Mouse (Mus musculus) frontal cortex, adult (tissue): ENCODE measurements around the gene Fam207a.
A peak's percentile ranks its signal among the peaks of the same experiment; 100 is the strongest.

Source experiments
- ATAC-seq: cut with Nextera tagmentation; 2 replicates; pipeline ENCODE4 v1.9.2; 2017; ENCODE audit warnings: mild to moderate bottlenecking, moderate library complexity, mixed read lengths; ENCODE audit not compliant: low TSS enrichment

Fam207a gene

DNA sequence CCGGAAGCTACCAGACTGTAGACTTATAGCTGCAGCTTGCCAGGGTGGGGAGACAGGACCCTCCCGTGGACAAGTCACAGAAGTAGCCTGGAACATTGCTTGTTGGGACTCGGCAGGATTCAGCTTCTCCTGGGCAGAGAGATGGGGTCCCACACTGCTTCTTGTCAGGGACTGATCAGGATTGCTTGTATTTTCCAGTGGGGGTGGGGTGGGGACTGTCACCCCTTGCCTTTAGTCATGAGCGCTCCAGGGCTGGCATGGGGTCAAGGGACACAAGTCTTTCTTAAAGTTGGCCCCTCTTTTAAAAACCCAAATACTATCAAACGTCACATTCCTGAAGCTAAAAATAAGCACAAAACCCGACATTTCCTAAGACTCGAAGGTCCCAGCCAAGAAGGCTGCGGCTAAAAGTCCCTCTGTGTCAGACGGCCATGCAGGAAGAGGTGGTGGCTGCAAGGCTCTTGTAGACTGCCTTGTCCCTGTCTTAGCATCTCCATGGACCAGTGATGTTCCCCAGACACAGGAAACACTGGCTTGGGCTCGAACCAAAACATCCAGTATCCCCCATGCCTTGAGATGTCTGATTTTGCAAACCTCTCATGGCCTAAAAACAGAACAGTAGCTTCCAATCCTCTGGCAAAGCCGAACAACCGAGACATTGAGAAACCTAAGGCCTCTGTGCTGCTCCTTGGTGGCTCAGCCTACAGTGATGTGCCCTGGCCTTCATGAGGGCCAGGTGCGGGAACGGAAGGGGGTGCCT lies 60.2 kb downstream of the Fam207a start:
- no peak for ATAC-seq

DNA sequence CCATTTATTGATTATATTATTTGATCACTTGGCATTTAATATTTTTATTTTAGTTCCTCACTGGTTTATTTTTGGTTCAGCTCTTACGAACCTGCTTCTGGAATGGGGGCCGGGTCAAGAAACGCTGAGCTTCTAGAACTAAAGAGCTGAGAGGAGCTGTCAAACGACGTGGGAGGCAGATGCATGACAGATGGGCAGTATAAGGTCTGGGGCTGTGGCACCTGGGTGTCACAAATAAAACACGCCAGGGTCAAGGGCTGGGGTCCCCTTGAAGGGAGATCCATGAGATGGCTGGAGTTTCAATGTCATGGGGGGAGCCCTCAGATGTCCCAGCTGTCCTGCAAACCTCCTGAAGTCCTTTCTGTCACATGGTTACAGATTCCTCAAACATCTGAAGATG lies 60.8 kb downstream of the Fam207a start:
- no peak for ATAC-seq

- ATAC-seq, result no peak
These were observed 63.8 kb downstream of the Fam207a start for GRCm38 (mm10) chr10:77451822-77452221.

GRCm38 (mm10) chr10:77450159-77450464 lies 65.5 kb downstream of the Fam207a start:
- peak; percentile 35 for ATAC-seq

- peak; percentile 66 for ATAC-seq
These were observed 66.0 kb downstream of the Fam207a start for GRCm38 (mm10) chr10:77449315-77450158.

DNA sequence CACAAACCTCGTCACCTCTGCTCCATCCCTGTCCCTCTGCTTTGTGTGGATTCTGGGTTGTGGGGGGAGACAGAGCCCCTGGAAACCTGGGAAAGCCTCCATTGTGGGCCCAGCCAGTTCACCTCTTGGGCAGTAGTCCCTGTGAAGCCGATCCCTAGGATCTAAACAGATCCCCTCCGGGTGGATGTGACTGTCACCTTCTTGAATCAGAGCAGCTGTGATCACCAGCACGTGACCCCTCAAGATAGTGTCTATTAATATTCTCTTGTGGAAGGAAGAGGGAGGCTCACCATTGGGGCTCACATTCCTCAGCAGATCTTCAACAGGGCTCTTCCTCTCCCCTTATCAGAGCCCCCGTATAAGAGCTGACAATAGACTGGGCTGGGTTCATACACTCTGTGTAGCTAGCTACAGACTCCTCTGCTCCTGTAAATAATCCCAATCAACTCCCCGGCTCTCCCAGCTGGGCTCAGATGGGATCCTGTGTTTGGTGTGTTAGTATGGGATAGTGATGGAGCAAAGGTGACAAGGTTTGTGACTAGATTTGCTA lies 66.8 kb downstream of the Fam207a start:
- ATAC-seq, result no peak

GRCm38 (mm10) chr10:77448209-77448608 lies 67.4 kb downstream of the Fam207a start:
- peak; percentile 35 for ATAC-seq

GRCm38 (mm10) chr10:77447755-77448154 lies 67.8 kb downstream of the Fam207a start:
- no peak for ATAC-seq

GRCm38 (mm10) chr10:77442250-77442649 lies 73.3 kb downstream of the Fam207a start:
- ATAC-seq, result no peak

- ATAC-seq, result no peak
These were observed 73.8 kb downstream of the Fam207a start for GRCm38 (mm10) chr10:77441812-77442211.

GRCm38 (mm10) chr10:77440841-77441755 lies 74.5 kb downstream of the Fam207a start:
- no peak for ATAC-seq

DNA sequence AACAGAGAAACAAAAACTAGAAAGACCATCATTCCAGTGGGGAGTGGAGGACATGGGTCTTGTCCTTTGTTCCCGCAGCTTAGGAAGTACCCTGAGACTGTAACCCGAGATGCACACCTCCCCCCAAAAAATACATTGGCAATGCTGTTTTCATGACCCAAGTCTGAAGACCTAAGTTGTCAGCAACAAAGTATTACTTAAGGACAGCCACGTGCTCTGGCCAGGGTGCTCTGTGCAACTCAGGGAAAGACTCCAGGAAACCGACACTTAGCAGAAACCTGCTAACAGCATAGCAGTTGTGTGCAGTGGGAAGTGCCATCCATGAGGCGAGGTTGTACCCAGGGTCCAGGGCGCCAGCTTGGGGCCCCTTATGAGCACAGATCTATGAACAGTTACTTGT lies 75.3 kb downstream of the Fam207a start:
- no peak for ATAC-seq

GRCm38 (mm10) chr10:77439026-77439425 lies 76.6 kb downstream of the Fam207a start:
- no peak for ATAC-seq

- no peak for ATAC-seq
These were observed 77.6 kb downstream of the Fam207a start for GRCm38 (mm10) chr10:77438021-77438420.
